Mouse (Mus musculus): ENCODE results near the gene Astn2. TPM values are rescaled to one million over a fixed set of nuclear protein-coding genes. Genes with fewer than 3 reads are reported as not detected.

Gene Astn2
- polyA plus RNA-seq, 1 experiment from 2014 or later: 0.24 TPM

GRCm38 (mm10) chr4:65839550-65840000 lies 564.8 kb downstream of the Astn2 start:
- no peak overlapping the region for H3K27ac ChIP-seq
- no peak for DNase-seq (ENCODE audit: low spot score)
- WGBS: 71% methylated on average over 9 of the region's 9 CpGs
- H3K4me2 ChIP-seq (ENCODE audit: low read length): no peak overlapping the region
- no peaks in the 10 kb centered on the region for H3K9me3 ChIP-seq (replicated peaks; ENCODE audit: low read length)
- no peaks in the 10 kb centered on the region for H3K36me3 ChIP-seq (ENCODE audit: insufficient read depth, low read length)
- no peak overlapping the region for H3K4me3 ChIP-seq (replicated peaks; ENCODE audit: low read depth, low read length)
- H3K4me1 ChIP-seq (replicated peaks; ENCODE audit: insufficient read depth, low read length): no peaks in the 10 kb centered on the region
- ATAC-seq (replicated peaks; ENCODE audit: low FRiP score, low read depth): no peak
- no peaks in the 10 kb centered on the region for H3K27me3 ChIP-seq (ENCODE audit: insufficient read depth, low read length)
- no peak for TF ChIP-seq CTCF (IDR thresholded peaks at IDR 0.05; ENCODE audit: low read depth)
- no peak overlapping the region for H3K9ac ChIP-seq (ENCODE audit: low read depth, low read length)

- Histone ChIP-seq H3K4me2 (ENCODE audit: low read length) (no peak overlapping the region), H3K36me3 (ENCODE audit: insufficient read depth, low read length) (no peaks in the 10 kb centered on the region)
- 87% methylated on average over 4 of the region's 4 CpGs for WGBS
Observed at GRCm38 (mm10) chr4:65838781-65839180, 565.6 kb downstream of the Astn2 start.

GRCm38 (mm10) chr4:65832971-65833370 lies 571.4 kb downstream of the Astn2 start:
- H3K4me2 ChIP-seq (ENCODE audit: low read length): no peak overlapping the region
- no peaks in the 10 kb centered on the region for H3K27me3 ChIP-seq (ENCODE audit: insufficient read depth, low read length)
- no peak overlapping the region for H3K27ac ChIP-seq
- DNase-seq (ENCODE audit: low spot score): no peak
- 87% methylated on average over 1 of the region's 1 CpGs for WGBS
- no peaks in the 10 kb centered on the region for H3K36me3 ChIP-seq (ENCODE audit: insufficient read depth, low read length)
- no peaks in the 10 kb centered on the region for H3K9me3 ChIP-seq (replicated peaks; ENCODE audit: low read length)
- H3K4me1 ChIP-seq (replicated peaks; ENCODE audit: insufficient read depth, low read length): no peaks in the 10 kb centered on the region
- ATAC-seq (replicated peaks; ENCODE audit: low FRiP score, low read depth): no peak
- H3K9ac ChIP-seq (ENCODE audit: low read depth, low read length): no peak overlapping the region
- H3K4me3 ChIP-seq (replicated peaks; ENCODE audit: low read depth, low read length): no peak overlapping the region
- TF ChIP-seq CTCF (IDR thresholded peaks at IDR 0.05; ENCODE audit: low read depth): no peak

More at GRCm38 (mm10) chr4:65838781-65839180, 565.6 kb downstream of the Astn2 start:
- no peak overlapping the region for H3K27ac ChIP-seq
- no peak overlapping the region for H3K9ac ChIP-seq (ENCODE audit: low read depth, low read length)
- DNase-seq (ENCODE audit: low spot score): no peak
- ATAC-seq (replicated peaks; ENCODE audit: low FRiP score, low read depth): no peak
- no peaks in the 10 kb centered on the region for H3K9me3 ChIP-seq (replicated peaks; ENCODE audit: low read length)
- no peak for TF ChIP-seq CTCF (IDR thresholded peaks at IDR 0.05; ENCODE audit: low read depth)
- no peaks in the 10 kb centered on the region for H3K27me3 ChIP-seq (ENCODE audit: insufficient read depth, low read length)
- H3K4me3 ChIP-seq (replicated peaks; ENCODE audit: low read depth, low read length): no peak overlapping the region
- no peaks in the 10 kb centered on the region for H3K4me1 ChIP-seq (replicated peaks; ENCODE audit: insufficient read depth, low read length)

DNA sequence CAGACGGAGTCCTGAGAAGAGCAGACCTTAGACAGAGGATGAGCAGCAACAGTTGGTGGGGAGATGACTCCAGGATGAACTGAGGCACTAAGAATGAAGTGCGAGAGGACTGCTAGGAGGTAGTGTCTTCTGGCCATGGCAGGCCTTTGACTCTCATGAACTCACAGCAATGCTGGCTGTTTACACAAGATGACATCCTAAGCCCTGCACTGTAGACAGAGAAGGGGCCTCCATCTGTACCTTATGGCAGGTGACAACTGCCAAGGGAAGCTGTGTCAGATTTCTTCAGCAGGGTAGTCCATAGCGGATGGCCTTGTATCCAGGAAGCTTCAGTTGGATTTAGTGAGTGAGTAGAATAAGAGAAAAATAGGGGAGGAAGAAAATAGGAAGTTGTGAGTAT lies 572.5 kb downstream of the Astn2 start:
- no peak overlapping the region for H3K4me2 ChIP-seq (ENCODE audit: low read length)
- H3K27me3 ChIP-seq (ENCODE audit: insufficient read depth, low read length): no peaks in the 10 kb centered on the region
- H3K27ac ChIP-seq: no peak overlapping the region
- no peaks in the 10 kb centered on the region for H3K4me1 ChIP-seq (replicated peaks; ENCODE audit: insufficient read depth, low read length)
- no peak for TF ChIP-seq CTCF (IDR thresholded peaks at IDR 0.05; ENCODE audit: low read depth)
- no peak overlapping the region for H3K9ac ChIP-seq (ENCODE audit: low read depth, low read length)
- H3K36me3 ChIP-seq (ENCODE audit: insufficient read depth, low read length): no peaks in the 10 kb centered on the region
- H3K9me3 ChIP-seq (replicated peaks; ENCODE audit: low read length): no peaks in the 10 kb centered on the region
- DNase-seq (ENCODE audit: low spot score): no peak
- ATAC-seq (replicated peaks; ENCODE audit: low FRiP score, low read depth): no peak
- H3K4me3 ChIP-seq (replicated peaks; ENCODE audit: low read depth, low read length): no peak overlapping the region
- WGBS: 83% methylated on average over 3 of the region's 3 CpGs

- Histone ChIP-seq H3K27ac (no peak overlapping the region), H3K9ac (ENCODE audit: low read depth, low read length) (no peak overlapping the region), H3K9me3 (replicated peaks; ENCODE audit: low read length) (no peaks in the 10 kb centered on the region), H3K27me3 (ENCODE audit: insufficient read depth, low read length) (no peaks in the 10 kb centered on the region), H3K36me3 (ENCODE audit: insufficient read depth, low read length) (no peaks in the 10 kb centered on the region), H3K4me3 (replicated peaks; ENCODE audit: low read depth, low read length) (no peak overlapping the region), H3K4me1 (replicated peaks; ENCODE audit: insufficient read depth, low read length) (no peaks in the 10 kb centered on the region), H3K4me2 (ENCODE audit: low read length) (no peak overlapping the region)
- DNase-seq (ENCODE audit: low spot score) (no peak), ATAC-seq (replicated peaks; ENCODE audit: low FRiP score, low read depth) (no peak)
- 15% methylated on average over 3 of the region's 3 CpGs for WGBS
- TF ChIP-seq CTCF (IDR thresholded peaks at IDR 0.05; ENCODE audit: low read depth): no peak
Observed at GRCm38 (mm10) chr4:65830495-65830894, 573.9 kb downstream of the Astn2 start.

- ATAC-seq (replicated peaks; ENCODE audit: low FRiP score, low read depth): no peak
- H3K4me3 ChIP-seq (replicated peaks; ENCODE audit: low read depth, low read length): no peak overlapping the region
- no peaks in the 10 kb centered on the region for H3K9me3 ChIP-seq (replicated peaks; ENCODE audit: low read length)
- H3K27me3 ChIP-seq (ENCODE audit: insufficient read depth, low read length): no peaks in the 10 kb centered on the region
- no peak overlapping the region for H3K27ac ChIP-seq
- no peak for DNase-seq (ENCODE audit: low spot score)
- H3K4me2 ChIP-seq (ENCODE audit: low read length): no peak overlapping the region
- 55% methylated on average over 2 of the region's 2 CpGs for WGBS
- no peaks in the 10 kb centered on the region for H3K36me3 ChIP-seq (ENCODE audit: insufficient read depth, low read length)
- no peak for TF ChIP-seq CTCF (IDR thresholded peaks at IDR 0.05; ENCODE audit: low read depth)
- H3K4me1 ChIP-seq (replicated peaks; ENCODE audit: insufficient read depth, low read length): no peaks in the 10 kb centered on the region
- H3K9ac ChIP-seq (ENCODE audit: low read depth, low read length): no peak overlapping the region
Observed at GRCm38 (mm10) chr4:65821070-65821469, 583.3 kb downstream of the Astn2 start.

GRCm38 (mm10) chr4:65820236-65820635 lies 584.2 kb downstream of the Astn2 start:
- no peaks in the 10 kb centered on the region for H3K36me3 ChIP-seq (ENCODE audit: insufficient read depth, low read length)
- 75% methylated on average over 2 of the region's 2 CpGs for WGBS
- H3K27me3 ChIP-seq (ENCODE audit: insufficient read depth, low read length): no peaks in the 10 kb centered on the region
- ATAC-seq (replicated peaks; ENCODE audit: low FRiP score, low read depth) (no peak), DNase-seq (ENCODE audit: low spot score) (no peak)
- no peak overlapping the region for H3K9ac ChIP-seq (ENCODE audit: low read depth, low read length)
- H3K4me1 ChIP-seq (replicated peaks; ENCODE audit: insufficient read depth, low read length): no peaks in the 10 kb centered on the region
- H3K27ac ChIP-seq: no peak overlapping the region
- H3K4me2 ChIP-seq (ENCODE audit: low read length): no peak overlapping the region
- no peak overlapping the region for H3K4me3 ChIP-seq (replicated peaks; ENCODE audit: low read depth, low read length)
- no peaks in the 10 kb centered on the region for H3K9me3 ChIP-seq (replicated peaks; ENCODE audit: low read length)
- no peak for TF ChIP-seq CTCF (IDR thresholded peaks at IDR 0.05; ENCODE audit: low read depth)

All from kidney, postnatal 0 days (tissue).